Mouse (Mus musculus): ENCODE results near the gene Fgf16. TPM values are rescaled to one million over a fixed set of nuclear protein-coding genes. Genes with fewer than 3 reads are reported as not detected.

Fgf16 gene
- 0.99 and 1.8 TPM in 2 replicates for polyA plus RNA-seq (2015; fragmentation: Nextera tagmentation; extraction: Ambion mirVana)

DNA sequence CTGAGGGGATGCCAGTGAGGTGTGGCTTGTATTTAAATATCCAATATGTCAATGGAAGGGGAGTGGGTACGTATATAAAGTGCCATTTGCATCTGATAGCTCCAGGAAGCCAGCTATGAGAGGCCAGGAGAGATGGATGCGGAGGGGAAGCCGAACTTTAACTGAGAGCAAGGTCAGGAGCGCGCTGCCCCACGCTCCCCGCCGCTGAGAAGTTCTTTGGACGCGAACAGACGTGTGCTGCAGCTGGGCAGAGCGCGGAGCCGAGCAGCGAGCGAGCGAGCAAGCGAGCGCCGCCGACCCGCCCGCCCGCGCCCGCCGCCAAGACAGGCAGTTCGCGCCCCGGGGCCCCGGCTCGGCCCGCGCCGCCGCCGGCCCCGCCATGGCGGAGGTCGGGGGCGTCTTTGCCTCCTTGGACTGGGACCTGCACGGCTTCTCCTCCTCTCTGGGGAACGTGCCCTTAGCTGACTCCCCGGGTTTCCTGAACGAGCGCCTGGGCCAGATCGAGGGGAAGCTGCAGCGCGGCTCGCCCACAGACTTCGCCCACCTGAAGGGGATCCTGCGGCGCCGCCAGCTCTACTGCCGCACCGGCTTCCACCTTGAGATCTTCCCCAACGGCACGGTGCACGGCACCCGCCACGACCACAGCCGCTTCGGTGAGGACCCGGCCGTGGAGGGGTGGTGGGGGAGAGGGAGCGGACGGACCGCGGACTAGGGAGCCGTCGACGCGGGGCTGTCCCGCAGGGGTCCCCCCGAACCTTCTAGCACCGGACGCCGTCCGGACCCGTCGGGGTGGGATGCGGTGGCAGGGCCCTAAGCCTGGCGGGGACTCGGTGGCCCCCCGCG, at the start of gene Fgf16:
Fgf16 (plus strand) TSS at position 118 of the 843 bp plus-strand sequence.

Other genes starting within 250 kb of the Fgf16 start
- gene Atrx, start 165.1 kb downstream of the Fgf16 start, polyA plus RNA-seq (2015; fragmentation: Nextera tagmentation; extraction: Ambion mirVana) = 81.8 and 117 TPM in 2 replicates
- 23.7 and 30.6 TPM in 2 replicates for gene Magt1, start 247.6 kb downstream of the Fgf16 start, polyA plus RNA-seq (2015; fragmentation: Nextera tagmentation; extraction: Ambion mirVana)

Measured in adrenal gland, postnatal 0 days (tissue).